Mouse (Mus musculus): ENCODE measurements at regions not wholly inside any gene's neighbourhood (a gene's known extent, or its start where the extent isn't known, plus 50 kb on each side); places are given as distances from the start of the nearest gene placed in this dataset.
"Not testable (repeated sequence)": the region's sequence is repeated elsewhere in the genome, so short reads cannot be mapped to it uniquely, and the experiment has no call there.

DNA sequence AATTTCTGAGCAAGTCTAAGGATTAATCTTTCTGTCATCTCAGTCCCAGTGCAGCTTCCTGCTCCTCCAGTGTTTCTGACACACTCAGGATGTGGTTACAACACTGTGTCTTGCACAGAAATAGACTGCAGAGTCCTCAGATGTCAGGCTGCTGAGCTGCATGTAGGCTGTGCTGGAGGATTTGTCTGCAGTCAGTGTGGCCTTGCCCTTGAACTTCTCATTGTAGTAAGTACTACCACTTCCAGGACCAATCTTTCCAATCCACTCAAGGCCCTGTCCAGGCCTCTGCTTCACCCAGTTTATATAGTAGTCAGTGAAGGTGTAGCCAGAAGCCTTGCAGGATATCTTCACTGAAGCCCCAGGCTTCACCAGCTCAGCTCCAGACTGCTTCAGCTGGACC is 185.8 kb upstream of the Zfp386 start:
- in situ Hi-C loops (cut with MboI, MseI), result not testable (repeated sequence)

DNA sequence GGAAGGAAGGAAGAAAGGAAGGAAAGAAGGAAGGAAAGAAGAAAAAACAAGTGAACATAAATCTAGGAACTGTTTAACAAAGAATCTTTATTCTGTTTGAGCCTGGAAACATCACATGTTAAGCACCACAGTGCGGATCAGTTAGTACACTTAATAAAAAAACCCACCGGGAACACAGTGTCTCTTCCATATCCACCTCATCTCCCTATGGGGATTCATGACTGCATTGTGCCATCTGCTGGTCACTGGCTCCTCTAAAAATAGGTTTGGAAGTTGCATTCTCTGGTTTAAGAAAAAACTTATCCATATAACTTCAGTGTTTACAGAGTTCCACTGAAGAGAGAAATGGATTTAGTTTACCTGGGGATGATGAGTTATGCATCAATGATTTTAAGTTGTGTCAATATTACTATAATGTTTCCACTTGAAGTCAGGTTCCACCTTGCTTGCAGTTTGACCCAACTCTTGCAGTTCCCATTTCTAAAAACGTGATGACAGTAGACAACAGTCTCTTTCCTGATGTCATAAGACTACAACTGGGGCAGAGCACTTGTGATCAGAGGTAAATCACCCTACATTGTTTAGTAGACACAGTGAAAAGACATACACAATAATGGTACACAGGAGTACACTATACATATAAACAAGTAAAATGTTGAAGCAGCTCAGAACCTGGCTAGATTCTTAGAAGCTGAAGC is 182.3 kb upstream of the Zfp386 start:
- in situ Hi-C loops (cut with MboI, MseI), result not testable (repeated sequence)

DNA sequence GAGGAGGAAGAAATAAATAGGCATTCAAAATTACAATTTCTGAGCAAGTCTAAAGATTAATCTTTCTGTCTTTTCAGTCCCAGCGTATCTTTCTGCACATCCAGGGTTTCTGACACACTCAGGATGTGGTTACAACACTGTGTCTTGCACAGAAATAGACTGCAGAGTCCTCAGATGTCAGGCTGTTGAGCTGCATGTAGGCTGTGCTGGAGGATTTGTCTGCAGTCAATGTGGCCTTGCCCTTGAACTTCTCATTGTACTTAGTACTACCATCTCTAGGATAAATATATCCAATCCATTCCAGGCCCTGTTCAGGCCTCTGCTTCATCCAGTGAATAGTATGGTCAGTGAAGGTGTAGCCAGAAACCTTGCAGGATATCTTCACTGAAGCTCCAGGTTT is 178.9 kb upstream of the Zfp386 start:
- in situ Hi-C loops (cut with MboI, MseI), result not testable (repeated sequence)

DNA sequence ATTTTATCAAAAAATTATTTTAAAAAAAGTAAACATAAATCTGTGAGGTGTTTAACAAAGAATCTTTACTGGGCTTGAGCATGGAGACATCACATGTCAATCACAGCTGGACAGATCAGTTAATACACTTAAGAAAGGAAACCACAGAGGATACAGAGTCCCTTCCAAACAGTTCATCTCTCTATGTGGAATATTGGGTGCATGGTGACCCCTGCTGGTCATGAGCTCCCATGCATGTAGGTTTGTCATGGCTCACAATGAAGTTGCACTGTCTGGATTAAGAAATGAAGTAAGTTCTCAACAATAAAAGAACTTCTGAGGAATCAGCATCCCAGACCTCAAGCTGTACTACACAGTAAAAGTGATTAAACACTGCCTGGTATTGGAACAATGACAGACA is 175.1 kb upstream of the Zfp386 start:
- in situ Hi-C loops (cut with MboI, MseI), result not testable (repeated sequence)

GRCm38 (mm10) chr12:115873976-115874375 is 173.5 kb upstream of the Zfp386 start:
- in situ Hi-C loops (cut with MboI, MseI), result not testable (repeated sequence)

GRCm38 (mm10) chr12:115883719-115884118 is 163.8 kb upstream of the Zfp386 start:
- in situ Hi-C loops (cut with MboI, MseI), result no loop called here

DNA sequence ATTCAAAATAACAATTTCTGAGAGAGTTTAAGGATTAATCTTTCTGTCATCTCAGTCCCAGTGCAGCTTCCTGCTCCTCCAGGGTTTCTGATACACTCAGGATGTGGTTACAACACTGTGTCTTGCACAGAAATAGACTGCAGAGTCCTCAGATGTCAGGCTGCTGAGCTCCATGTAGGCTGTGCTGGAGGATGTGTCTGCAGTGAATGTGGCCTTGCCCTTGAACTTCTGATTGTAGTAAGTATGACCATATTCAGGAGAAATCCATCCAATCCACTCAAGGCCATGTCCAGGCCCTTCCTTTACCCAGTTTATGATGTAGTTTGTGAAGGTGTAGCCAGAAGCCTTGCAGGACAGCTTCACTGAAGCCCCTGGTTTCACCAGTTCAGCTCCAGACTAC is 159.5 kb upstream of the Zfp386 start:
- in situ Hi-C loops (cut with MboI, MseI), result no loop called here

DNA sequence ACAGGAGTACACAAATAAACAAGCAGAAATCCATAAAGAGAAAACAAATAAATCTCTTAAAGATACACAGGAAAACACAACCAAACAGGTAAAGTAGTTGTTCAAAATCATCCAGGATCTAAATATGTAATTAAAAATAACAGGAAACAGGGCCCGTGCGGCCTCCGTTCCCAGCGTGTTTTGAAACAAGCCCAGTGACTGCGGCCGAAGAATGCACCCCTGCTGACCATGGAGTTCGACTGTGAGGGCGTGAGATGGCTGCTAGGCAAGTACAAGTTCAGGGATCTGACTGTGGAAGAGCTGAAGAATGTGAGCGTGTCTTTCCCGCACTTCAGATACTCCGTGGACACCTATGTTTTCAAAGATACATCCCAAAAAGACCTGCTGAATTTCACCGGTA is 154.9 kb upstream of the Zfp386 start:
- in situ Hi-C loops (cut with MboI, MseI), result not testable (repeated sequence)

DNA sequence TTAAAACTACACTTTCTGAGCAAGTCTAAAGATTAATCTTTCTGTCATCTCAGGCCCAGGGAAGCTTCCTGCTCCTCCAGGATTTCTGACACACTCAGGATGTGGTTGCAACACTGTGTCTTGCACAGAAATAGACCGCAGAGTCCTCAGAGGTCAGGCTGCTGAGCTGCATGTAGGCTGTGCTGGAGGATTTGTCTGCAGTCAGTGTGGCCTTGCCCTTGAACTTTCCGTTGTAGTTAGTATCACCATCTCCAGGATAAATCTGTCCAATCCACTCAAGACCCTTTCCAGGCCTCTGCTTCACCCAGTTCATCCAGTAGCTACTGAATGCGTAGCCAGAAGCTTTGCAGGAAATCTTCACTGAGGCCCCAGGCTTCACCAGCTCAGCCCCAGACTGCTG is 135.3 kb upstream of the Zfp386 start:
- in situ Hi-C loops (cut with MboI, MseI), result not testable (repeated sequence)

- in situ Hi-C loops (cut with MboI, MseI), result not testable (repeated sequence)
These were observed 132.1 kb upstream of the Zfp386 start for GRCm38 (mm10) chr12:115915420-115915819.

GRCm38 (mm10) chr12:115920119-115920518 is 127.4 kb upstream of the Zfp386 start:
- in situ Hi-C loops (cut with MboI, MseI), result not testable (repeated sequence)

GRCm38 (mm10) chr12:115923999-115924398 is 123.5 kb upstream of the Zfp386 start:
- in situ Hi-C loops (cut with MboI, MseI), result not testable (repeated sequence)

- in situ Hi-C loops (cut with MboI, MseI), result not testable (repeated sequence)
These were observed 122.0 kb upstream of the Zfp386 start for GRCm38 (mm10) chr12:115925542-115925941.

DNA sequence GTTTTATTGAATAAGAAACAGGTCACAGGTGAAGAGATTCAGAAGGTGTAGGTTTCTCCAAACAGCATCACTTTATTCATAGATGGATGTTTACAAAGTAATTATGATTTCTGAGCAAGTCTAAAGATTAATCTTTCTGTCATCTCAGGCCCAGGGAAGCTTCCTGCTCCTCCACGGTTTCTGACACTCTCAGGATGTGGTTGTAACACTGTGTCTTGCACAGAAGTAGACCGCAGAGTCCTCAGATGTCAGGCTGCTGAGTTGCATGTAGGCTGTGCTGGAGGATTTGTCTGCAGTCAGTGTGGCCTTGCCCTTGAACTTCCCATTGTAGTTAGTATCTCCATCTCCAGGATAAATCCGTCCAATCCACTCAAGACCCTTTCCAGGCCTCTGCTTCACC is 95.2 kb upstream of the Zfp386 start:
- in situ Hi-C loops (cut with MboI, MseI), result loop anchor here (25.0 kb wide), 1 partner anchor 1390 kb away; no protein-coding TSS in a partner anchor

- in situ Hi-C loops (cut with MboI, MseI), result loop anchor here (25.0 kb wide), 1 partner anchor 1393 kb away; no protein-coding TSS in a partner anchor
These were observed 91.9 kb upstream of the Zfp386 start for GRCm38 (mm10) chr12:115955477-115956177.

DNA sequence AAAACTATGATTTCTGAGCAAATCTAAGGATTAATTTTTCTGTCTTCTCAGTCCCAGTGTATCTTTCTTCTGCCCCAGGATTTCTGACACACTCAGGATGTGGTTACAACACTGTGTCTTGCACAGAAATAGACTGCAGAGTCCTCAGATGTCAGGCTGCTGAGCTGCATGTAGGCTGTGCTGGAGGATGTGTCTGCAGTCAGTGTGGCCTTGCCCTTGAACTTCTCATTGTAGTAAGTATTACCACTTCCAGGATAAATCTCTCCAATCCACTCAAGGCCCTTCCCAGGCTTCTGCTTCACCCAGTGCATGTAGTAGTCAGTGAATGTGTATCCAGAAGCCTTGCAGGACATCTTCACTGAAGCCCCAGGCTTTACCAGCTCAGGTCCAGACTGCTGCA is 83.8 kb upstream of the Zfp386 start:
- in situ Hi-C loops (cut with MboI, MseI), result loop anchor here (25.0 kb wide), 1 partner anchor 1401 kb away; no protein-coding TSS in a partner anchor

DNA sequence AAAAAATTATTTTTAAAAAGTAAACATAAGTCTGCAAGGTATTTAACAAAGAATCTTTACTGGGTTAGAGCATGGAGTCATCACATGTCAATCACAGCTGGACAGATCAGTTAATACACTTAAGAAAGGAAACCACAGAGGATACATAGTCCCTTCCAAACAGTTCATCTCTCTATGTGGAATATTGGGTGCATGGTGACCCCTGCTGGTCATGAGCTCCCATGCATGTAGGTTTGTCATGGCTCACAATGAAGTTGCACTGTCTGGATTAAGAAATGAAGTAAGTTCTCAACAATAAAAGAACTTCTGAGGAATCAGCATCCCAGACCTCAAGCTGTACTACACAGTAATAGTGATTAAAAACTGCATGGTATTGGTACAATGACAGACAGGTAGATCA is 80.0 kb upstream of the Zfp386 start:
- in situ Hi-C loops (cut with MboI, MseI), result loop anchor here (25.0 kb wide), 1 partner anchor 1405 kb away; no protein-coding TSS in a partner anchor

Measured in T-helper 2 cell (primary cell).